Mouse (Mus musculus): ENCODE measurements at regions not wholly inside any gene's neighbourhood (a gene's known extent, or its start where the extent isn't known, plus 50 kb on each side); places are given as distances from the start of the nearest gene placed in this dataset.

DNA sequence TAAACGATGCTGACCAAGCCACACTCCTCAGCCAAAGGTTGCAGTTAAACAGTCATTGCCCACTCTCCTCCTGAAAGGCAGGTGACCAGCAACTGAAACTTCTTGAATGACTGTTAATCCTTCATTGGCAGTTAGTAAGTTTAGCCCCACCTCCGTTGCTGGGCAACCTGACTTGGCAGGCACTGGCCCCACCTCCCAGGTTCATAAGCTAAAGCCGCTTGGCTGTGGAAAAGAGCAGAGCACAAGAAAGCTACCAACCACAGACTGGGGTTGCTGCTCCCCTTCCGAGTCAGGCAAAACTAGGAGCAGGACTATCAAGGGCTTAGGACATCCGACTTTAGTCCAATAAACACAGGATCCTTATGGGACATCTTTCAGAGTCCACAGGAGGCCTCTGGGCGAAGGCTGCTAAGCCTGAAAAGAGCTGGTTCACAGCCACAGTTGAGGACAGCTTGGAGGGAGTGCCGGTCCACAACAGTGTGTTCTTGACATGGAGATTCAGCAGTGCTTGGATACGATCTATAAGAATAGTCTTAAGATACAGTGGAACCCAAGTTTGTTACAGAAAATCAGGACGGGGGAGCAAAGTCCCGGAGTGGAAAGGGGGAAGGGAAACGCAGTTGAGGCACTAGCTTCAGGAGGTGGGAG lies 67.7 kb upstream of the Kcnma1 start:
- peak overlapping the region; percentile 32 for H3K4me3 ChIP-seq

DNA sequence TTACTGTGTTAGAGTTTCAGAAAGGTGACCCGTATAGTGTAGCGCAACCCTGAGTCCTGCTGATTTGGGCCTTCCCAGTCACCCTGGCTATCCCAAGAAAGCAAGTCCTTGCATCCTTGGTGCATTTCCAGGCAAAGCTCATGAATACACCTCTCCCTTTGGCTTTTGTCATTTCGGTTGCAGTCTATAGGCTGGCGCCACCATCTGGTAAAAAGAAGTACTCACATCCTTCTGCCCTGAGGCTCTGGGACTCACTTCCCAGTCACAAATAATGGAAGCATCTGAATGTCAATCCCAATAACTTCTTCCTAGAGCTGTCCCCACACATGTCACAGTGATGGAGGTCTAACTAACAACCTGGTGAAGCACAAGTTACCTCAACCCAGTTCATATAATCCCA lies 54.4 kb upstream of the Kcnma1 start:
- H3K9me3 ChIP-seq (replicated peaks) = no peaks in the 10 kb centered on the region
- WGBS = 65% methylated on average over 4 of the region's 4 CpGs
- H3K4me1 ChIP-seq = no peaks in the 10 kb centered on the region
- no peak overlapping the region for H3K4me3 ChIP-seq
- H3K36me3 ChIP-seq = no peaks in the 10 kb centered on the region
- no peak overlapping the region for H3K27ac ChIP-seq
- no peaks in the 10 kb centered on the region for H3K27me3 ChIP-seq (ENCODE audit: low read depth, poor library complexity, severe bottlenecking)
- no peak for DNase-seq (ENCODE audit: low spot score)

More for the DNA sequence above, 67.7 kb upstream of the Kcnma1 start:
- no peaks in the 10 kb centered on the region for H3K27me3 ChIP-seq (ENCODE audit: low read depth, poor library complexity, severe bottlenecking)
- no peaks in the 10 kb centered on the region for H3K36me3 ChIP-seq
- 34% methylated on average over 11 of the region's 11 CpGs for WGBS
- peak; percentile 61 for DNase-seq (ENCODE audit: low spot score)
- no peaks in the 10 kb centered on the region for H3K9me3 ChIP-seq (replicated peaks)
- peaks cover 10% of the 10 kb centered on the region for H3K4me1 ChIP-seq
- no peak overlapping the region for H3K27ac ChIP-seq

DNA sequence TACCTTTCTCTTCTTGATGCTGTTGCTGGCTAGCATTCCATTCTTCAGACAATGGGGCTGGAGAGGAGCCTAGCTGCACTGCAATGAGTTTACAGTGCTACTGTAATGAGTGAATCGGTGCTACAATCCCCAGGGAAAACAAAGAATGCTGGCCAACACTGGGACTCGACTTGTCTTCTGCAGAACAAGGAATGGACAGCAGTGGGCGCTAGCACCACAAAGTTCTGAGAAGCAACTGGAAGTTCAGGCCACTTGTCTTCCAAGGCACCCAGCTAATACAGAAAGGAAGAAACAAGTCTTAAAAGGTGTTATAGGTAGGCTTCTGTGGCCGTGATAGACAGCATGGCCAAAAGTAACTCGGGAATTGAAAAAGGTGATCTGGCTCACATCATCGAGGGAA lies 53.4 kb upstream of the Kcnma1 start:
- H3K4me3 ChIP-seq = no peak overlapping the region
- H3K27me3 ChIP-seq (ENCODE audit: low read depth, poor library complexity, severe bottlenecking) = no peaks in the 10 kb centered on the region
- H3K27ac ChIP-seq = no peak overlapping the region
- H3K9me3 ChIP-seq (replicated peaks) = no peaks in the 10 kb centered on the region
- H3K4me1 ChIP-seq = no peaks in the 10 kb centered on the region
- H3K36me3 ChIP-seq = no peaks in the 10 kb centered on the region
- peak; percentile 75 for DNase-seq (ENCODE audit: low spot score)
- 43% methylated on average over 6 of the region's 6 CpGs for WGBS

- H3K36me3 ChIP-seq = no peaks in the 10 kb centered on the region
- no peak overlapping the region for H3K27ac ChIP-seq
- 85% methylated on average over 4 of the region's 4 CpGs for WGBS
- no peak for DNase-seq (ENCODE audit: low spot score)
- no peaks in the 10 kb centered on the region for H3K27me3 ChIP-seq (ENCODE audit: low read depth, poor library complexity, severe bottlenecking)
- H3K4me3 ChIP-seq = no peak overlapping the region
- peaks cover 4% of the 10 kb centered on the region for H3K4me1 ChIP-seq
- no peaks in the 10 kb centered on the region for H3K9me3 ChIP-seq (replicated peaks)
These were observed 51.0 kb upstream of the Kcnma1 start for GRCm38 (mm10) chr14:24065231-24065767.
